Mouse (Mus musculus): ENCODE results near the gene Irx4.

GRCm38 (mm10) chr13:73261881-73262280 lies 1.6 kb downstream of the Irx4 start:
- no peak for TF ChIP-seq POLR2A (IDR thresholded peaks at IDR 0.05; ENCODE audit: borderline replicate concordance, insufficient read depth, low read length)
- no peak for TF ChIP-seq CTCF (IDR thresholded peaks at IDR 0.05; ENCODE audit: borderline replicate concordance, insufficient read depth, low read depth, low read length)
